Mouse (Mus musculus): ENCODE measurements at regions not wholly inside any gene's neighbourhood (a gene's known extent, or its start where the extent isn't known, plus 50 kb on each side); places are given as distances from the start of the nearest gene placed in this dataset.

GRCm38 (mm10) chr1:186508358-186508757 is 197.4 kb downstream of the Tgfb2 start:
- TF ChIP-seq POLR2A (IDR thresholded peaks at IDR 0.05; ENCODE audit: borderline replicate concordance, low read depth, low read length) (no peak), CTCF (IDR thresholded peaks at IDR 0.05; ENCODE audit: low read depth, low read length) (no peak)
